Mouse (Mus musculus): ENCODE measurements around the gene Stard13. TPM values are rescaled to one million over a fixed set of nuclear protein-coding genes. Genes with fewer than 3 reads are reported as not detected.
A peak's percentile ranks its signal among the peaks of the same experiment; 100 is the strongest.

Gene Stard13
- 6.3 and 7.8 TPM in 2 replicates for polyA plus RNA-seq (2012; ENCODE audit: insufficient read depth, insufficient read length, missing spikeins)

- H3K27ac ChIP-seq (replicated peaks; ENCODE audit: low read depth, low read length), result peak within 1 kb of the TSS; percentile 63
- H3K4me3 ChIP-seq (ENCODE audit: insufficient read depth, low read depth, low read length), result peak within 1 kb of the TSS; percentile 71
- H3K4me1 ChIP-seq (ENCODE audit: control insufficient read depth, insufficient read depth, insufficient read length, low read length), result peaks cover 6% of the 10 kb centered on the region; the same call in 1 of the 2 replicates
Measured at GRCm38 (mm10) chr5:151233400-151234031, at the start of gene Stard13. Gene Stard13 (minus strand): TSS chr5:151233836.

GRCm38 (mm10) chr5:151279531-151279930 lies 45.9 kb upstream of the Stard13 start:
- no peak overlapping the region for H3K27ac ChIP-seq (replicated peaks; ENCODE audit: low read depth, low read length)

GRCm38 (mm10) chr5:151277927-151278326 lies 44.3 kb upstream of the Stard13 start:
- H3K27ac ChIP-seq (replicated peaks; ENCODE audit: low read depth, low read length), result no peak overlapping the region
- H3K4me1 ChIP-seq (ENCODE audit: control insufficient read depth, insufficient read depth, insufficient read length, low read length), result no peaks in the 10 kb centered on the region
- H3K4me3 ChIP-seq (ENCODE audit: insufficient read depth, low read depth, low read length), result no peak overlapping the region

More at GRCm38 (mm10) chr5:151279531-151279930, 45.9 kb upstream of the Stard13 start:
- Histone ChIP-seq H3K4me1 (ENCODE audit: control insufficient read depth, insufficient read depth, insufficient read length, low read length) (no peaks in the 10 kb centered on the region), H3K4me3 (ENCODE audit: insufficient read depth, low read depth, low read length) (no peak overlapping the region)

GRCm38 (mm10) chr5:151275986-151276385 lies 42.4 kb upstream of the Stard13 start:
- Histone ChIP-seq H3K27ac (replicated peaks; ENCODE audit: low read depth, low read length) (no peak overlapping the region), H3K4me3 (ENCODE audit: insufficient read depth, low read depth, low read length) (no peak overlapping the region), H3K4me1 (ENCODE audit: control insufficient read depth, insufficient read depth, insufficient read length, low read length) (no peaks in the 10 kb centered on the region)

GRCm38 (mm10) chr5:151274265-151274664 lies 40.6 kb upstream of the Stard13 start:
- no peak overlapping the region for H3K27ac ChIP-seq (replicated peaks; ENCODE audit: low read depth, low read length)
- H3K4me3 ChIP-seq (ENCODE audit: insufficient read depth, low read depth, low read length), result no peak overlapping the region
- peaks cover 2% of the 10 kb centered on the region; the same call in 1 of the 2 replicates for H3K4me1 ChIP-seq (ENCODE audit: control insufficient read depth, insufficient read depth, insufficient read length, low read length)

GRCm38 (mm10) chr5:151270815-151271214 lies 37.2 kb upstream of the Stard13 start:
- Histone ChIP-seq H3K4me3 (ENCODE audit: insufficient read depth, low read depth, low read length) (no peak overlapping the region), H3K4me1 (ENCODE audit: control insufficient read depth, insufficient read depth, insufficient read length, low read length) (peaks cover 4% of the 10 kb centered on the region; the same call in 1 of the 2 replicates), H3K27ac (replicated peaks; ENCODE audit: low read depth, low read length) (no peak overlapping the region)

GRCm38 (mm10) chr5:151266896-151267634 lies 33.4 kb upstream of the Stard13 start:
- Histone ChIP-seq H3K27ac (replicated peaks; ENCODE audit: low read depth, low read length) (no peak overlapping the region), H3K4me3 (ENCODE audit: insufficient read depth, low read depth, low read length) (no peak overlapping the region), H3K4me1 (ENCODE audit: control insufficient read depth, insufficient read depth, insufficient read length, low read length) (peaks cover 4% of the 10 kb centered on the region; the same call in 1 of the 2 replicates)

GRCm38 (mm10) chr5:151261558-151261957 lies 27.9 kb upstream of the Stard13 start:
- Histone ChIP-seq H3K4me1 (ENCODE audit: control insufficient read depth, insufficient read depth, insufficient read length, low read length) (no peaks in the 10 kb centered on the region), H3K27ac (replicated peaks; ENCODE audit: low read depth, low read length) (no peak overlapping the region), H3K4me3 (ENCODE audit: insufficient read depth, low read depth, low read length) (no peak overlapping the region)

GRCm38 (mm10) chr5:151252213-151252612 lies 18.6 kb upstream of the Stard13 start:
- Histone ChIP-seq H3K27ac (replicated peaks; ENCODE audit: low read depth, low read length) (no peak overlapping the region), H3K4me3 (ENCODE audit: insufficient read depth, low read depth, low read length) (no peak overlapping the region)

GRCm38 (mm10) chr5:151251656-151252055 lies 18.0 kb upstream of the Stard13 start:
- no peak overlapping the region for H3K27ac ChIP-seq (replicated peaks; ENCODE audit: low read depth, low read length)
- H3K4me3 ChIP-seq (ENCODE audit: insufficient read depth, low read depth, low read length), result no peak overlapping the region
- no peaks in the 10 kb centered on the region for H3K4me1 ChIP-seq (ENCODE audit: control insufficient read depth, insufficient read depth, insufficient read length, low read length)

More at GRCm38 (mm10) chr5:151252213-151252612, 18.6 kb upstream of the Stard13 start:
- no peaks in the 10 kb centered on the region for H3K4me1 ChIP-seq (ENCODE audit: control insufficient read depth, insufficient read depth, insufficient read length, low read length)

GRCm38 (mm10) chr5:151248671-151249620 lies 15.3 kb upstream of the Stard13 start:
- Histone ChIP-seq H3K27ac (replicated peaks; ENCODE audit: low read depth, low read length) (no peak overlapping the region), H3K4me3 (ENCODE audit: insufficient read depth, low read depth, low read length) (no peak overlapping the region), H3K4me1 (ENCODE audit: control insufficient read depth, insufficient read depth, insufficient read length, low read length) (peaks cover 6% of the 10 kb centered on the region)

- Histone ChIP-seq H3K27ac (replicated peaks; ENCODE audit: low read depth, low read length) (no peak overlapping the region), H3K4me1 (ENCODE audit: control insufficient read depth, insufficient read depth, insufficient read length, low read length) (peaks cover 8% of the 10 kb centered on the region), H3K4me3 (ENCODE audit: insufficient read depth, low read depth, low read length) (no peak overlapping the region)
Measured at GRCm38 (mm10) chr5:151248084-151248483, 14.4 kb upstream of the Stard13 start.

- Histone ChIP-seq H3K4me3 (ENCODE audit: insufficient read depth, low read depth, low read length) (no peak overlapping the region), H3K4me1 (ENCODE audit: control insufficient read depth, insufficient read depth, insufficient read length, low read length) (peaks cover 8% of the 10 kb centered on the region), H3K27ac (replicated peaks; ENCODE audit: low read depth, low read length) (peak overlapping the region; percentile 32; the same call in 1 of the 2 replicates)
Measured at GRCm38 (mm10) chr5:151247115-151247875, 13.7 kb upstream of the Stard13 start.

- no peak overlapping the region for H3K4me3 ChIP-seq (ENCODE audit: insufficient read depth, low read depth, low read length)
- H3K27ac ChIP-seq (replicated peaks; ENCODE audit: low read depth, low read length), result no peak overlapping the region
- peaks cover 8% of the 10 kb centered on the region for H3K4me1 ChIP-seq (ENCODE audit: control insufficient read depth, insufficient read depth, insufficient read length, low read length)
Measured at GRCm38 (mm10) chr5:151246287-151246686, 12.7 kb upstream of the Stard13 start.

Measured in brown adipose tissue, adult 24 weeks (tissue).